Mouse (Mus musculus) bone marrow macrophage, adult 2 months (primary cell): ENCODE results near the gene Zic4. TPM values are rescaled to one million over a fixed set of nuclear protein-coding genes. Genes with fewer than 3 reads are reported as not detected.
A peak's percentile ranks its signal among the peaks of the same experiment; 100 is the strongest.

Experiments used
- H3K27ac ChIP-seq: 2 replicates; pipeline ENCODE4 v1.5.1; 2012; ENCODE audit warnings: low read depth, low read length; ENCODE audit not compliant: insufficient read depth
- H3K4me1 ChIP-seq: 2 replicates; pipeline ENCODE4 v1.6.1; 2012; ENCODE audit warnings: low read length; ENCODE audit not compliant: control insufficient read depth, insufficient read depth
- H3K4me3 ChIP-seq: 2 replicates; pipeline ENCODE4 v1.5.1; 2012; ENCODE audit warnings: mild to moderate bottlenecking, low read length, moderate library complexity; ENCODE audit not compliant: insufficient read depth
- CTCF ChIP-seq: IDR thresholded peaks from 2 replicates; pipeline ENCODE4 v1.5.1; 2012; ENCODE audit warnings: low read depth, mild to moderate bottlenecking, low read length, moderate library complexity
- POLR2A ChIP-seq: IDR thresholded peaks from 2 replicates; pipeline ENCODE4 v1.6.1; 2012; ENCODE audit warnings: mild to moderate bottlenecking, low read depth, low read length, borderline replicate concordance
- polyA plus RNA-seq: library from polyadenylated mRNA; stranded (reverse); fragments of >200 nt; gene quantifications from 2 replicates; pipeline ENCODE4 v1.2.4, GENCODE M21; 2012; ENCODE audit not compliant: missing spikeins, insufficient read depth, insufficient read length

The Zic4 gene
- polyA plus RNA-seq, 1 experiment: not detected

DNA sequence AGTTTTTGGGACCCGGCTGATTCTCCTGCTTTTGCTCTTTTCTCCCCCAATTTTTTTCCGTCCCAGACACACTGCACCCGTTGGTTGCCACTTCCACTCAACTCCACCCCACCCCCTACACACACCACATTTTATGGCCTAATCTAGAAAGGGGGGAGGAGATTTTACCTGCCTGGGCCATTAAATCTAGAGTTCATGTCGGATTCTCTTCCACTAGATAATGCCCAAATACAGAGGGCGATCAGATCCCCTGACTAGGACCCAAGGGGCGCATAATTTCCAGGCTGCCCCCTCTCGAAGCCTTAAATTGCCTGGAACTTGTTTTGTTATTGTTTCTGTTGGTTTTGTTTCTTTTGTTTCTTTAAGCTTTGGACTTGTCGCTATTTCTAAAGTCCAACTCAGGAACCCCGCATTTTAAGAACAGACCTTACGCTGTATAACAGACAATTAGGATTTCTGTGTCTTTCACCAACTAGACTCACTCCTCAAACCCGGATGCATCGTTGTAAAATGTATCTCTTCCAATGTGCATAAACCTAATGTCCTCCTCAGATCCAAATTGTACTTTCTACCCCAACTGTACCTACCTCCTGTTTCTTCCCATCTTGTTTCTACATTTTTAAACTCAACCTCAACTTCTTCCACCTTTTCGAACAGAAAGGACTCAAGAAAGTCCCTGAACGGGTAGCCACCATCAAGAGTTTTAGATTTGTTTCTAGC is 958 bp downstream of the Zic4 start:
- TF ChIP-seq CTCF (no peak), POLR2A (no peak)
- H3K4me1 ChIP-seq: no peaks in the 10 kb centered on the region; the same call in 1 of the 2 replicates
- no peak overlapping the region for H3K4me3 ChIP-seq
- H3K27ac ChIP-seq: no peak overlapping the region

DNA sequence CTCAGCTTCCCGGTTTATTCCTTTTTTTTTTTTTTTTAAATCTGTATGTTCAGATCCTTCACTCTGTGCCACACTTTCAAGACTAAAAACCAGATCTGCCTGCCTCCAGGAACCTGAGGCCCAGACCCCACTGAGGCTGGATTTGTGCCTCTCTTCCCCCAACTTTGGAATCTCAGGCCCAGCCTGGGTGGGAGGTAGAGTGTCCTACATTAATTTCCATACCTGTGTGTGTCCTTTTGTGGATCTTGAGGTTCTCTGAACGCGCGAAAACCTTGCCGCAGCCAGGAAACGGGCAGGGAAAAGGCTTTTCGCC is 1.6 kb downstream of the Zic4 start:
- Histone ChIP-seq H3K4me1 (no peaks in the 10 kb centered on the region; the same call in 1 of the 2 replicates), H3K4me3 (no peak overlapping the region; the same call in 1 of the 2 replicates), H3K27ac (no peak overlapping the region)
- no peak for TF ChIP-seq POLR2A
- no peak for TF ChIP-seq CTCF

DNA sequence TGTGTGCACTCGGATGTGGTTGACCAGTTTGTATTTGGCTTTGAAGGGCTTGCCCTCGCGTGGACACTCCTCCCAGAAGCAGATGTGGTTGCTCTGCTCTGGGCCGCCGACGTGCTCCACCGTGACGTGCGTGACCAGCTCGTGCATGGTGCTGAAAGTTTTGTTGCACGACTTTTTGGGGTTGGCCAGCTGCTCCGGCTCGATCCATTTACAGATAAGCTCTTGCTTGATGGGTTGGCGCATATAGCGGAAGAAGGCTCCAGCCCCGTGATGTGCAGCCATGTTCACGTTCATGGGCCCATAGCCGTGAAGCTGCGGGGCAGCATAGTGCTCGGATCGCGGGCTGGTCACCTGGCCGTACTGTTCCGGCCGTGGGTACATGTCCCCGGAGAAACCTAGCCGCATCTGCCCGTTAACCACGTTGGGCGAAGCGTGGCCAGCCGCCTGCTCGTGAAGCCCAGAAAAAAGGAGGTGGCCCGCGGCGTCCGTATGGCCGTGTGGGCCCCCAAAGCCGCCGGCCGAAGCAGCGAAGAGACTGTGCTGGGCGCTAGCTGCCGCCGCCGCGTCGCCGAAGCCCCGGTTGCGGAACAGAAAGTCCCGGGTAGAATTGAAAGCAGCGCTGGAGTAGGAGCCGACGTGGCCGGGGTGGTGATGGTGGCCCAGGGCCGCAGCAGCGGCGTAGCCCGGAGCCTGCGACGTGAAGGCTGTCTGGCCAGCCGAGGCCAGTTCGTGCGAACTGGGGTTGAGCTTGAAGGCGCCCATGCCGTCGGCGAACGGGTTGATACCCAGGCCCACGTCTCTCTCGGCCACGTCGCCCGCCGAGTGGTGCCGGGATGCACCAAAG is 2.1 kb downstream of the Zic4 start:
- no peak for TF ChIP-seq POLR2A
- no peak for TF ChIP-seq CTCF

DNA sequence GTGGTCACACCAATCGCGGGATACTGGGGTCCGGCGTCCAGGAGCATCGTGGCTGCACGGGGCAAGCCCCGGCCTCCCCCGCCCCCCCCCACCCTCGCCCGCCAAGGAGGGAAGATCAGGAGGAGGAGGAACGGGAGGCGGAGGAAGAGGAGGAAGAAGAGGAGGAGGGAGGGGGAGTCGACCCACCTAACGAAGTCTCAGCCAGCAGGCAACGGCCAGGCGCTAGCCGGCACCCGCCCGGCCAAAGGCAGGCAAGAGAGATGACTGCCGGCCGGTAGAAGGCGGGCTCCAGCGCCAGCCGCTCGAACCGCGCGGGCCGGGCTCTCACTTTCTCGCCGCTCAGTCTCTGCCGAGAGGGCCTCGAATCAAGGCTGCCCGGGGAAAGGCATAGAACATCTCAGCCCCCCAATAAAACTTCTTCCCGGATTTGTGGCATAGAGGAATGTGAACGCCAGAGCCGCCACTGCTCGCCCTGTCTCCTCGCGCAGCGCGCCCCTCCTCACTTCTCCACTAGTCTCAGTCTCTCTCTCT is 2.8 kb downstream of the Zic4 start:
- Histone ChIP-seq H3K4me1 (no peaks in the 10 kb centered on the region; the same call in 1 of the 2 replicates), H3K27ac (no peak overlapping the region), H3K4me3 (peak overlapping the region; percentile 53)
- no peak for TF ChIP-seq POLR2A
- TF ChIP-seq CTCF: no peak

More for the DNA sequence above, 2.1 kb downstream of the Zic4 start:
- no peak overlapping the region for H3K27ac ChIP-seq
- peak overlapping the region; percentile 53 for H3K4me3 ChIP-seq
- H3K4me1 ChIP-seq: no peaks in the 10 kb centered on the region; the same call in 1 of the 2 replicates

DNA sequence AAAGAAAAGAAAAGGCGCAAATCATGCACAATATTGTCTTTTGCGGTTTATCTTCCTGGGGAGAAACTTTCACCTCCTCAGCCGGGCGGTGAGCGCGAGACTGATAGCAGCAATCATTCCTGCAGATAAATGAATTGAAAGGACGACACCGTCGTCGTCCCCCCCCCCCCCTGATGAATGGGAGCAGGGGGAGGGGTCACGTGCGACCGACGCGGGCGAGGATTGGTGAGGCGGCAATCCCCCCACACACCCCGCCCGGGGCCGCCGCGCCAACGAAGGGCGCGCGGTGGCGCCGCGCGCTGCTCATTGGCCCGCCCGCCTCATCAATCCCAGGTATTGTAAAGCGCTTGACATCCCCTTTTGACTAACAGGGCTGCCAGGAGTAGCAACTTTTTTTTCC is 3.5 kb downstream of the Zic4 start, which contains the start of gene Zic1:
TSS of gene Zic1 (minus strand) at position 147 of the 400 bp plus-strand sequence.
- peak within 1 kb of the TSS; percentile 53 for H3K4me3 ChIP-seq
- TF ChIP-seq POLR2A (no peak), CTCF (no peak)
- no peaks in the 10 kb centered on the region; the same call in 1 of the 2 replicates for H3K4me1 ChIP-seq
- no peak within 1 kb of the TSS for H3K27ac ChIP-seq

DNA sequence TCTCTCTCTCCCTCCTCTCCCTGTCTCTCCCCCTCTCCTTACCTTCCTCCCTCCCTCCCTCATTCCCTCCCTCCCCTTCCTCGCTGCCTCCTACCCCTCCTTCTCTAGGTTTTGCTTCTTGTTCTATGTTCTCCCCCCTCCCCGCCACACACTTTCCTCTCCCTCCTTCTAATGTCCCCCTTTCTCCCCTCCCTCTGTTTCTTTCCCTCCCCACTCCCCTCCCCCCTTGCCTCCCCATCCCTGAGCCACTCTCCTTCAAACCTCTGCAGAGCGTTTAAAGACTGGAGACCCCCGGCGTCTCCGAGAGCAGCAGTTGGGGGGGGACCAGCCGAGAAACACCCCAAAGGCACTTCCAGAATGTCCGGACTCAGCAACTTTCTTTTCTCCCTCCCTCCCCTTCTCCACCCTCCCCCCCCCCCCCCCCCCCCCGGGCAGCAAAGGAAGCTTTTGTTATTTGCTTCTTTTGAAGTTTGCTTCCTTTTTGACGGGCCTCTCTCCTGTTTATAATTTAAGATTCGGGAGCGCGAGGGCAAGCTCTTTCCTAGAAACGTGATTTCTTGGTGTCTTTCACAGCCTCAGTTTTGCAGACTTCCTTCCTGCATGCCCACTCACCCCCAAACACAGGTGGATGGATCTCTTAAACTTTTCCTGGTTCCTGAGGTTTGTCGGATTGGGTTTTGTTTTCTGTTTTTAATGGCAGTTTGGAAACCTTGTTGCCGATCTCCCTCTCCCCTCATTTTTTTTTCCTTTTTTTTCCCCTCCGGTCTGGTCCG is 4.2 kb downstream of the Zic4 start:
- H3K4me3 ChIP-seq: no peak overlapping the region
- H3K4me1 ChIP-seq: no peaks in the 10 kb centered on the region; the same call in 1 of the 2 replicates
- no peak overlapping the region for H3K27ac ChIP-seq
- TF ChIP-seq POLR2A (no peak), CTCF (no peak)

DNA sequence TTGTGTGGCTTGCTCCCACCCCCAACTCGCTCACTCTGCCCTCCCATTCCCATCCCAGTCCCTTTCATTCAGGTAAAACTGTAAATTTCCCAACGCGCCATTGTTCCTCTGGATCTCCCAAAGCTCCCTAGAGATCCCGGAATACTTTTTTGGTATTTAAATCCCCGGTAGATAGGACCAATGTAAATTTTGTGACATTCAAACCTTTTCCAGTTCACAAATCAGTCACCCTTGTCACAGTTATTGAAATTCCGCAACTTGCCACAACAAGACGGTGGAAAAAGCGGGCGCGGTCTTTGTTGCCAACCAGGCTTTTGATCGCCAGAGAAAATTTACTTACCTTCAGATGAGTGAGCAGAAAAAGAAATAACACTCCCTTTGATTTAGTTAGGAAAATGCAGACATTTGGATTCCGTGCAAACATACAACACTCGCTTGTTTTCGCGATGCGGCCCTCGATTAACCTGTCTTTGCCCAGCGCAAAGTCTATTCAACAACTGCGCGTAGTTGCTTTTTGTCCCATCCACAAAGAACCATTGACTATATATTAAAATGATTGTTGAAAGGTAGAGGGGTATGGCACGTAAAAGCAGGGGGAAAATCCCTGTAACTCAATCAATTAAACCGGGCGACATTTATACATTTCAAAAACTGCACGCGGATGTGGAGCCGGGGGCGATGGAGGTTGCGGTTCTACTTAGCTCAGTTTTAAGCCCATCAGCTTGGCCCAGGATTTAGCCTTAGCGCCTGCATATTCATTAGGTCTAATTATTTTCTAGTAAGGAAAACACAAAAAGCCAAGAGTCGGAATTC is 5.0 kb downstream of the Zic4 start:
- TF ChIP-seq POLR2A: no peak
- TF ChIP-seq CTCF: no peak
- no peak overlapping the region for H3K27ac ChIP-seq
- H3K4me1 ChIP-seq: no peaks in the 10 kb centered on the region; the same call in 1 of the 2 replicates
- H3K4me3 ChIP-seq: no peak overlapping the region

DNA sequence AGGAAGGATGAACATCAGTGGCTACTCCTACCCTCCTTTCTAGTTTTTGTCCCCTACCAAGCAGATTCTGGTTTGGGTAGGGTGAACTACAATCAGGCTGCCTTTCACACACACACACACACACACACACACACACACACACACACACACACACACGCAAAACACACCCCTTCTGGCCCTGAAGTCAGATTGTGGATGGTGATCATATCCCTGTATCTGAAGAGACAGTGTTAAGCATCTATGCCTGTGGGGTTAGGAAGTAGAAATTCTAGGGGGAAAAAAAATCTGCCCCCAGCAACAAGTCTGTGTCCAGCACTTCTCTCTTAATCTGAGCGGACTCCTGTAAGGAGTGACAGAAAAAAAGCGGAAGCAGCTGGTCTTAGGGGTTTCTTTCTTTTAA is 5.9 kb downstream of the Zic4 start:
- no peak overlapping the region for H3K27ac ChIP-seq
- no peak overlapping the region for H3K4me3 ChIP-seq
- TF ChIP-seq CTCF (no peak), POLR2A (no peak)
- H3K4me1 ChIP-seq: no peaks in the 10 kb centered on the region; the same call in 1 of the 2 replicates

DNA sequence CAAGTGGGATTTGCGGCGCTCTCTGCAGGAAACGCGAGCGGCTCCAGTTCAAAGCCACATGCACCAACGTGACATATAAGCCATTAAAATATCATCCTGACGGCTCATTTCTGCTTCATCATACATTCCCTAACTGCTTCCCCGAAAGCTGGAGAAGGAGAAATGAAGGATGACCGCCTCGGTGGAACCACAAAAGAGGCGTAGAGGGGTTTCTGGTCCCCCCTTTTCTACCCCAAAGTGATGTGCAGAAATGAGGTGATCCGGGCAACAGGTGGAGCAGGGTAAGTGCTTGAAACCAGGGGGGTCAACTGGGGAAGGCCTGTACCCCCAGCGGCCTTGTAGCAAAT is 6.7 kb downstream of the Zic4 start:
- TF ChIP-seq POLR2A (no peak), CTCF (no peak)
- Histone ChIP-seq H3K27ac (no peak overlapping the region), H3K4me1 (no peaks in the 10 kb centered on the region; the same call in 1 of the 2 replicates), H3K4me3 (no peak overlapping the region)
